Mouse (Mus musculus) small intestine, adult 2 months (tissue): ENCODE measurements around the gene Nipal3.

Experiments
- CTCF ChIP-seq: fragments of 200-500 bp; IDR thresholded peaks from 2 replicates; pipeline ENCODE4 v1.5.1; 2012; ENCODE audit warnings: low read depth, mild to moderate bottlenecking, control low read depth, inconsistent platforms, low read length, moderate library complexity, mixed read lengths; ENCODE audit not compliant: insufficient replicate concordance, insufficient read length; ENCODE audit errors: extremely low read depth
- POLR2A ChIP-seq: fragments of 200-500 bp; IDR thresholded peaks from 2 replicates; pipeline ENCODE4 v1.6.1; 2012; ENCODE audit warnings: low read depth, mild to moderate bottlenecking, control low read depth, inconsistent platforms, low read length, moderate library complexity

GRCm38 (mm10) chr4:135493271-135493670, 1.6 kb downstream of the Nipal3 start:
- TF ChIP-seq CTCF (no peak), POLR2A (no peak)
